Mouse (Mus musculus) heart, adult 2 months (tissue): ENCODE measurements around the gene Arl13a.

ENCODE experiments used
- CTCF ChIP-seq: fragments of 200-600 bp; IDR thresholded peaks from 2 replicates; pipeline ENCODE4 v1.8.1; 2022; ENCODE audit warnings: antibody characterized with exemption, mild to moderate bottlenecking, moderate library complexity
- EP300 ChIP-seq: fragments of 200-500 bp; IDR thresholded peaks from 2 replicates; pipeline ENCODE4 v1.6.1; 2011; ENCODE audit warnings: low read depth, low read length, control low read depth; ENCODE audit not compliant: insufficient read depth

DNA sequence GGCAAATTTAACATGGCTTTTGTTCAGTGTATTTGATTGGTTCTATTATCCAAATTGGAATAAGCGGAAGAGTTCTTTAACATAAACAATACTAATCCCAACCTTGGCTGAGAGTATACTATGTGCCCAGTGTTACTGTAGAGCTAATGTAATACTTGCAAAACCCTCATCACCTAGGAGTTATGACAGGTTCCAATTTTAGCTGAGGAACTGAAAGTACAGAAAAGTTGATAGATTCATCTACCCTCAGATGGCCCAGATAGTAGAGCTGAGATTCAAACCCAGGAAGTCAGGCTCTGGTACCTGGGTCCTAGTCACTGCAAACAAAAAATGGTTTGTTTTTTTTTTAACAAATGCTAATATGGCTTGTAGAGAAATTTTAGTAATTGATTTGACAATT, 16.7 kb upstream of the Arl13a start:
- TF ChIP-seq EP300 (no peak), CTCF (no peak)
